Mouse (Mus musculus): Measurements from ENCODE around the gene Rdh14. TPM values are rescaled to one million over a fixed set of nuclear protein-coding genes. Genes with fewer than 3 reads are reported as not detected.
A peak's percentile ranks its signal among the peaks of the same experiment; 100 is the strongest.

Rdh14 gene
- 20.4 and 23.7 TPM in 2 replicates for polyA plus RNA-seq (2012; rRNA removed)

- peak; percentile 97 for DNase-seq (ENCODE audit: low read depth)
- TF ChIP-seq CTCF (IDR thresholded peaks at IDR 0.05; ENCODE audit: borderline replicate concordance, extremely low read depth, insufficient read depth, insufficient read length) (peak; percentile 62), POLR2A (IDR thresholded peaks at IDR 0.05; ENCODE audit: borderline replicate concordance, extremely low read depth, insufficient read depth, insufficient read length, poor library complexity, severe bottlenecking) (peak; percentile 36; the same call in 1 of the 2 replicates)
Observed at GRCm38 (mm10) chr12:10390671-10391441, at the start of gene Rdh14. TSS of gene Rdh14 (plus strand) at chr12:10390772.

- DNase-seq (ENCODE audit: low read depth): no peak
- TF ChIP-seq CTCF (IDR thresholded peaks at IDR 0.05; ENCODE audit: borderline replicate concordance, extremely low read depth, insufficient read depth, insufficient read length): no peak
- no peak for TF ChIP-seq POLR2A (IDR thresholded peaks at IDR 0.05; ENCODE audit: borderline replicate concordance, extremely low read depth, insufficient read depth, insufficient read length, poor library complexity, severe bottlenecking)
Observed at GRCm38 (mm10) chr12:10350706-10351105, 39.9 kb upstream of the Rdh14 start.

- TF ChIP-seq CTCF (IDR thresholded peaks at IDR 0.05; ENCODE audit: borderline replicate concordance, extremely low read depth, insufficient read depth, insufficient read length) (no peak), POLR2A (IDR thresholded peaks at IDR 0.05; ENCODE audit: borderline replicate concordance, extremely low read depth, insufficient read depth, insufficient read length, poor library complexity, severe bottlenecking) (no peak)
- no peak for DNase-seq (ENCODE audit: low read depth)
Observed at GRCm38 (mm10) chr12:10357756-10358155, 32.8 kb upstream of the Rdh14 start.

DNA sequence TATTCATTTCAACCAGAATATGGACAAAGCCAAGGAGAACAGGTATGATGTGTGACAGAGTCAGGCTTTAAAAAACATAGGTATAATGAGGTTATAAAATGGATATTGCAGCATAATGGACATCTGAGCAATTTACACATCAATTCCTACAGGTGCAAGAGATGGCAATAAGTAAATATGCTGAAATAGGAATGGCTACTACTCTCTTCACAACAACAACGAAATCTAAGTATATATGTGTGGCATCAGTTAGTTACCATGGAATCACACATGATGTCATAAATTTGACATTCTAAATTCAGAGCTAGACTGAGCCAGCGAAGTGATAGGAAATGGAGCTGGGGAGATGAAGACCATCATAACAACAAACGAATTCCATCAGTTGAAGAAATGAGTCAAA lies 20.9 kb upstream of the Rdh14 start, which contains the start of gene Nt5c1b:
Gene Nt5c1b, plus strand, starts transcription at position 301 of the 400 bp plus-strand sequence.
- no peak for DNase-seq (ENCODE audit: low read depth)
- TF ChIP-seq POLR2A (IDR thresholded peaks at IDR 0.05; ENCODE audit: borderline replicate concordance, extremely low read depth, insufficient read depth, insufficient read length, poor library complexity, severe bottlenecking) (no peak), CTCF (IDR thresholded peaks at IDR 0.05; ENCODE audit: borderline replicate concordance, extremely low read depth, insufficient read depth, insufficient read length) (no peak)

GRCm38 (mm10) chr12:10400788-10401187 lies 10.2 kb downstream of the Rdh14 start:
- TF ChIP-seq CTCF (IDR thresholded peaks at IDR 0.05; ENCODE audit: borderline replicate concordance, extremely low read depth, insufficient read depth, insufficient read length) (no peak), POLR2A (IDR thresholded peaks at IDR 0.05; ENCODE audit: borderline replicate concordance, extremely low read depth, insufficient read depth, insufficient read length, poor library complexity, severe bottlenecking) (no peak)

GRCm38 (mm10) chr12:10402421-10403115 lies 12.0 kb downstream of the Rdh14 start:
- DNase-seq (ENCODE audit: low read depth): no peak
- no peak for TF ChIP-seq POLR2A (IDR thresholded peaks at IDR 0.05; ENCODE audit: borderline replicate concordance, extremely low read depth, insufficient read depth, insufficient read length, poor library complexity, severe bottlenecking)
- no peak for TF ChIP-seq CTCF (IDR thresholded peaks at IDR 0.05; ENCODE audit: borderline replicate concordance, extremely low read depth, insufficient read depth, insufficient read length)

More at GRCm38 (mm10) chr12:10400788-10401187, 10.2 kb downstream of the Rdh14 start:
- DNase-seq (ENCODE audit: low read depth): peak; percentile 6

DNA sequence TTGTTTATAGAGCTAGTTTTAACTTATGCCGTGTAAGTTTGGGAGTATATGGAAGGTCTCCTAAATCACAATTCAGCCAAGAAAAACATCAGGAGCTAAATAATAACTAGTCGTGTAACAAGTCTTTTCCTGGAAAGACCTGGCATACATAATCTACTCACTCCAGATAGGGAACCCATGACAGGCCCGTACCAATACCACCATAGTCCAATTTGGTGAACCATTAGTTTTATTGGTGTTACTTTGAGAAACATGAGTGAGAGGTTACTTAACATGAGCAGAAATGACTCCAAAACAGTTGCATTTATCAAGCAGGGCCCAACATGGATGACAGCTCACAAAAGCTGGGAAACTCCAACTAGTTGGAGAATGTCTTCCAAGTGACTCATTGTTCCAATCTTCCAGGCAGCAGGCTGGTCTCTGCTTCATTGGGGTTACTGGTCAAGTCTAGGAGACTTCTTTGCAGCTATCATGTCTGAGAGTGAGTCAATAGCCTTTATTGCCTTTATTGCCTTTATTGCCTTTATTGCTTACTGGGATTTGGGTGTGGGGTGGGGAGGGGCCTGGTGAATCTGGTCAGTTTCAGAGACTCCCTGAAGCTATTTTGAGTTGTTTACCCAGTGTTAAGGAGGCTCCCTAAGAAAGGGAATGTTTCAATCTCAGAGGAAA lies 20.1 kb downstream of the Rdh14 start:
- DNase-seq (ENCODE audit: low read depth): no peak
- TF ChIP-seq CTCF (IDR thresholded peaks at IDR 0.05; ENCODE audit: borderline replicate concordance, extremely low read depth, insufficient read depth, insufficient read length): no peak
- TF ChIP-seq POLR2A (IDR thresholded peaks at IDR 0.05; ENCODE audit: borderline replicate concordance, extremely low read depth, insufficient read depth, insufficient read length, poor library complexity, severe bottlenecking): no peak

GRCm38 (mm10) chr12:10411453-10411852 lies 20.9 kb downstream of the Rdh14 start:
- TF ChIP-seq CTCF (IDR thresholded peaks at IDR 0.05; ENCODE audit: borderline replicate concordance, extremely low read depth, insufficient read depth, insufficient read length): no peak
- TF ChIP-seq POLR2A (IDR thresholded peaks at IDR 0.05; ENCODE audit: borderline replicate concordance, extremely low read depth, insufficient read depth, insufficient read length, poor library complexity, severe bottlenecking): no peak
- no peak for DNase-seq (ENCODE audit: low read depth)

DNA sequence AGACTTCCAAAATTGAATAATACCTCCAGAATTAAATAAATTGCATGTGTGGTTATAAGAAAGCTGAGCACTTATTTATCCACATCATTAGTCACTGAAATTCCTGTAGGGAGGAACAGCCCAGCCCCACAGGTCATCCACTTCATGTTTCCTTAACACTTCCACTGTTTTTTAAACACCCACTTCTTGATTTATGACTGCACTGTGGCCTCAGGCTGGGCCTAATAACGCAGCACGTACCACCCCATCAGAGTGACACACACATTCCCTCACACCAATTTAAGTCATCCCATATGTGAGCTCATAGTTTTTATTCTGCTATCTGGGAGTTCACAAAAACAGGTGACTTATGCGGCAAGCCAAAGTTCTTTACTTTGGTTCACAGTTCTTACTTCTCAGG lies 31.8 kb downstream of the Rdh14 start:
- no peak for TF ChIP-seq CTCF (IDR thresholded peaks at IDR 0.05; ENCODE audit: borderline replicate concordance, extremely low read depth, insufficient read depth, insufficient read length)
- TF ChIP-seq POLR2A (IDR thresholded peaks at IDR 0.05; ENCODE audit: borderline replicate concordance, extremely low read depth, insufficient read depth, insufficient read length, poor library complexity, severe bottlenecking): no peak
- no peak for DNase-seq (ENCODE audit: low read depth)

DNA sequence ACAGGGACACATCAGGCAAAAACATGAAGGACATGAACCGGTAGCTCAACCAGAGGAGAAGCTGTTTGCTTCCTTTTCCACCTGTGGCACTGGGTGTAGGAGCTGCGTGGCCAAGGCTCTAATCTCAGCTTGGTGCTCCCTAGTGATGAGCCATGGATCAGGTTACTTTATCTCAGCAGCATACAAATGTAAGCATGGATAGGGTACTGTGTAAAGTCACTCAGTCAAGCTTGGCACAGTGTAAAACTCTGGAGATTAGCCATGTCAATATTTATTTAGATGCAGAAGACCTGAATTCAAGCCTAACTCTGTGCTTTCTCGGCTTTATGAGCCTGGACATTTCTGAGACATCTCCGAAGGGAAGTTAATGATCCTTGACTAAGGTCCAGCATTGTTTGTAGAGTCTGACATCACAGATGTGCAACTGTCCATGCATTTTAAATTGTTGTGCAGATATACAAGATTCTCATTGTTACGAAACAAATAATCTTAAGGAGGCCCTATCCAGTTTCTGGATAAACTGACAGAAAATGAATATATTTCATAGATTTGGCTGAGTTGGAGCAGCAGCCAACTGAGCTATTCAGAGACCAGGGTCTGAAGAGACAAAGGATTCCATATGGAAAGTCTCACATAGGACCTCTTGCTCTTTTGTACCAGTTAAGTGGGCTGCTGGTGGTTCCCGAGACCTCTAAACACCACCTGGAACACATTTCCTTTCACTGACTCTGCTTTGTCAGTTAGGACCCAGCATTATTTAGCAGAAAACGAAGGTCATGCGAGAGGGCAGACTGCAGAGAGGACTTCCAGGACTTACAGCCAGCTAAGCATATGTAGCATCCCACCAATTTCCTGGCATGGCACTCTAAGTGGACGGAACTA lies 35.7 kb downstream of the Rdh14 start:
- no peak for DNase-seq (ENCODE audit: low read depth)
- TF ChIP-seq CTCF (IDR thresholded peaks at IDR 0.05; ENCODE audit: borderline replicate concordance, extremely low read depth, insufficient read depth, insufficient read length) (no peak), POLR2A (IDR thresholded peaks at IDR 0.05; ENCODE audit: borderline replicate concordance, extremely low read depth, insufficient read depth, insufficient read length, poor library complexity, severe bottlenecking) (no peak)

Data from brain, embryonic 14.5 days (tissue).